Mouse (Mus musculus) midbrain, embryonic 11.5 days (tissue): ENCODE results near the gene Lrtm1. TPM values are rescaled to one million over a fixed set of nuclear protein-coding genes. Genes with fewer than 3 reads are reported as not detected.

Experiments used
- ATAC-seq: fragments of 200-750 bp; cut with Nextera tagmentation; 2 replicates; pipeline ENCODE4 v1.8.0; 2017; ENCODE audit warnings: moderate TSS enrichment, moderate library complexity; ENCODE audit not compliant: low FRiP score
- DNase-seq: peaks from one replicate; pipeline ENCODE4 v3.0.0; 2015; ENCODE audit warnings: low spot score; ENCODE audit errors: missing footprints
- H3K27ac ChIP-seq: fragments of 300-500 bp; sonication (generic); 2 replicates; pipeline ENCODE4 v1.5.1; 2014; ENCODE audit warnings: low read depth, low read length
- H3K27me3 ChIP-seq: fragments of 300-500 bp; sonication (generic); 2 replicates; pipeline ENCODE4 v1.6.1; 2014; ENCODE audit warnings: mild to moderate bottlenecking, low read length, moderate library complexity, mixed read lengths; ENCODE audit not compliant: control insufficient read depth, insufficient read depth
- H3K36me3 ChIP-seq: fragments of 300-500 bp; sonication (generic); 2 replicates; pipeline ENCODE4 v1.6.1; 2014; ENCODE audit warnings: mild to moderate bottlenecking, low read length, moderate library complexity, mixed read lengths; ENCODE audit not compliant: control insufficient read depth, insufficient read depth
- H3K4me1 ChIP-seq: fragments of 300-500 bp; sonication (generic); 2 replicates; pipeline ENCODE4 v1.6.1; 2014; ENCODE audit warnings: low read length; ENCODE audit not compliant: control insufficient read depth, insufficient read depth
- H3K4me2 ChIP-seq: fragments of 300-500 bp; sonication (generic); 2 replicates; pipeline ENCODE4 v1.6.1; 2014; ENCODE audit warnings: mild to moderate bottlenecking, moderate library complexity
- H3K4me3 ChIP-seq: fragments of 300-500 bp; sonication (generic); 2 replicates; pipeline ENCODE4 v1.5.1; 2014; ENCODE audit warnings: low read depth, low read length
- H3K9ac ChIP-seq: fragments of 300-500 bp; sonication (generic); 2 replicates; pipeline ENCODE4 v1.6.1; 2014; ENCODE audit warnings: low read length
- H3K9me3 ChIP-seq: fragments of 300-500 bp; sonication (generic); 2 replicates; pipeline ENCODE4 v1.6.1; 2016; ENCODE audit warnings: low read length; ENCODE audit not compliant: control insufficient read depth
- WGBS: fragments of 180-500 bp; shearing (Covaris S2); extraction: QIAGEN DNeasy Blood & Tissue Kit; methylation state at CpG from one replicate; pipeline ENCODE4 v1.1.7; 2014; 5-methylcytosine and 5-hydroxymethylcytosine counted together
- polyA plus RNA-seq: library from polyadenylated mRNA; unstranded; fragments of >200 nt; fragmentation: Nextera tagmentation; extraction: Ambion mirVana; gene quantifications from 2 replicates; pipeline ENCODE4 v1.2.1, GENCODE M21; 2014

Lrtm1 gene
- polyA plus RNA-seq, 1 experiment from 2014 or later: 6.2 TPM

DNA sequence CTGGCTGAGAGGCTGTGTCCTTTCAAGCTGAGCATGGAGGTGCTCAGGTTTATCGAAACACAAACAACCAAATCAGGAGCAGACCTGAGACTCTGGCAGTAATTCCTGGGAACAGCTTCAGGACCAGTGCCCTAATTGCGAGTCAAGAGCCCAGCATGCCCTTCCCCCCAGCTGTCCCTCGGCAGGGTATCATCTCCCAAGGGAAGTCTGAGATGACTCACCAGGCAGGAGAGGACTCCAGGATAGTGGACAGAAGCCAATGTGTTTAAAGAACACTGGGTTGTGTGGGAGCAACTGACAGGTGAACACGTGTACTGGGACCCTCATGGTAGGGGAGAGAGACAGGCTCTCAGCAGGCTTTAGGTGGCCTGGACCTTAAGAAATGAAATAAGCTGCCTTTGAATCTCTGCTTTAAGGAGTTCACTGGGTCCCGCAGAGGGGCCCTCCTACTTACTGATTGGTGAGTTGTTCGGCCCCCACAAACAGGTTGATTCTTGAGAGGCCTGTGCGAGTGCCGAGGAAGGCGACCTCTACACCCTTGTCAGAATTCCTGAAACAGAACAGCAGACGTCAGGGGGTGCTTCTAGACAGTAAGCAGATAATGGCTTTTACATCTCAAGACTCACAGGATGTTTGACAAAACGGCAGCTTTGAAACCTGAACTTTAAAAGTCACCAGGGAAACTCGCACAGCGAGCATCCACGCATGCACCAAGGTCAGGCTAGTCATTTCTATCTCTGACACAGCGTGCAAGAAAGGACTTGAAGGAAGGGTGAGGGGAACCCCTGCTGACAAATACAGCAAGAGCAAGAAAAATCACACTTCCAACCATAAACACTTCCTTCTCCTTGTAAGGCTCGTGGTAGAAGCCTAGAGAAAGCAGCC, 34.2 kb downstream of the Lrtm1 start:
- H3K4me2 ChIP-seq: no peak overlapping the region
- no peaks in the 10 kb centered on the region for H3K27me3 ChIP-seq
- no peak for ATAC-seq
- no peak overlapping the region for H3K9ac ChIP-seq
- H3K9me3 ChIP-seq: no peaks in the 10 kb centered on the region
- no peak overlapping the region for H3K27ac ChIP-seq
- no peak overlapping the region for H3K4me3 ChIP-seq
- no peaks in the 10 kb centered on the region for H3K36me3 ChIP-seq
- 75% methylated on average over 16 of the region's 16 CpGs for WGBS
- H3K4me1 ChIP-seq: no peaks in the 10 kb centered on the region
- DNase-seq: no peak

DNA sequence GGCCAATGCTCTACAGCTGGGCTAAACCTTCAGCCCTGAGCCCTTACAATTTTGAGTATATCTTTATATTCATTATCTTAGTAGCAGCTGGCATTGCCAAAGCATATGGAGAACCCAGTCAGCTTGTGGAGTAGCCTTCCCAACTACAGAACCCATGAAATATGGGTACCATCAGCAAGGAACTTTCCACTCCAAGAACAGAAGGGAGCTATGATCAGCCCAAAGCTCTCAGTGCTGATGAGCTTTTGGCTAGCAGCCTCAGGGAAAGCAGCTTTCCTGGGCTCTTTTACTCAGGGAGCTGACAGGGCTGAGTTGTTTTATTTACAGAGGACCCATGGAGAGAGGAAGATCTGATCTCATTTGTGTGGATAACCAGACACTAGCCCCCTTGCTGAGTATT, 42.7 kb downstream of the Lrtm1 start:
- Histone ChIP-seq H3K4me3 (no peak overlapping the region), H3K9ac (no peak overlapping the region), H3K27ac (no peak overlapping the region), H3K4me2 (no peak overlapping the region), H3K9me3 (no peaks in the 10 kb centered on the region), H3K27me3 (no peaks in the 10 kb centered on the region), H3K4me1 (no peaks in the 10 kb centered on the region), H3K36me3 (no peaks in the 10 kb centered on the region)
- no peak for DNase-seq
- ATAC-seq: no peak

DNA sequence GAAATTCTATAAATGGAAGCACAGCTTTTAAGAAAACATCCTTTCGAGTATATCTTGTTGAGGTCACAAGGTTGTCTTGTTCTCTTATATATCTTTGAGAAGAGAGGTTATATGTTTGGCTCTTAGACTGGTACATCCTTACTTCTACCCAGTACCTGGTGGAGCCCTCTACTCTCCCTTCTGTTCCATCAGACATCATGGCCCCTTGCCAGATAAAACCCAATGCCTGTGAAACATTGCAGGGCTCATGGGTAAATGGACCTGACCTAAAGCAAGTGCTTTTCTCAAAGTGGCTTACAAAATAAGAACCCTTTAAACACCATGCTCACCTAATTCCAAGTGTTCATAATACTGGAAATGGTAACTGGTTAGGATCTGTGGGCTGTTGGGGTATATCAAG, 43.5 kb downstream of the Lrtm1 start:
- Histone ChIP-seq H3K9me3 (no peaks in the 10 kb centered on the region), H3K4me1 (no peaks in the 10 kb centered on the region), H3K27me3 (no peaks in the 10 kb centered on the region), H3K4me3 (no peak overlapping the region), H3K4me2 (no peak overlapping the region), H3K27ac (no peak overlapping the region), H3K36me3 (no peaks in the 10 kb centered on the region), H3K9ac (no peak overlapping the region)
- DNase-seq (no peak), ATAC-seq (no peak)
- WGBS: 88% methylated on average over 1 of the region's 1 CpGs

DNA sequence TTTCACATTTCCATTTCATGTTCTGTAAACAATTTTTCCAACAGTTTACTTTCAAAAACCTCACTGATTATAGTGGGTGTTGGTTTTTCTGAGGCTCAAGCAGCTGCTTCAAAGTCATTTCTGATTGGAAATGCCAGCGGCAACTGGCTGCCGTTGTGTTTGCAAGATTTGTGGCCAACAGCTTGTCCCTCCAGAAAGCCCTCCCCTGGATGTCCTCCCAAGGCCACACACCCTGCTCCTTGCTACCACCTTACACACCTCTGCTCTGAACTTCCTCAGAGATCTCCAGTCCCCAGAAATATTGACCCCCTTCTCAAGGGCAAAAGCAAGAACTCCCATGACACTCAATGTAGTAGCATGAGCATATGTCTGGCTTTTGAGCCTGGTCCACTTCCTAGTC, 44.7 kb downstream of the Lrtm1 start:
- no peaks in the 10 kb centered on the region for H3K36me3 ChIP-seq
- no peak overlapping the region for H3K4me2 ChIP-seq
- no peaks in the 10 kb centered on the region for H3K4me1 ChIP-seq
- ATAC-seq (no peak), DNase-seq (peak; percentile 35)
- H3K27ac ChIP-seq: no peak overlapping the region
- no peak overlapping the region for H3K9ac ChIP-seq
- 100% methylated on average over 2 of the region's 2 CpGs for WGBS
- H3K27me3 ChIP-seq: no peaks in the 10 kb centered on the region
- no peaks in the 10 kb centered on the region for H3K9me3 ChIP-seq
- H3K4me3 ChIP-seq: no peak overlapping the region

DNA sequence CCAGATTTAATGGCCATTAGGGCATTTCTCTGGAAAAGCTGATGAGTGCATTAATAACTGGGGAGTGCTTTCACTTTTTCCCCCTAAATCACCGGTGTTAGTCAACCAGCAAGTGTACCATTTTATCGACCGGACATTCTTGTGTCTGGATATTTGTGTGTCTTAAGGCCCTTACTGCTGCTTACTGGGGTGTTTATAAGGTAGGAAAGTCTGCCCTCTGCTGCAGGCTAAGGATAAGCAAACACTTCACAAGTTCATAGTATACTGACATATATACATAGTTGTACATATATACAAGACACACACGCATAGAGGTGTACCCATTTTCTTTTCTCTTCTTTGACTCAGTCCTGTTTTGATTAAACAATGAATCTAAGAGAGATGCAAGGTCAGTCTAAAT, 55.7 kb downstream of the Lrtm1 start:
- Histone ChIP-seq H3K9me3 (no peaks in the 10 kb centered on the region), H3K27ac (no peak overlapping the region), H3K36me3 (no peaks in the 10 kb centered on the region), H3K4me3 (no peak overlapping the region), H3K4me2 (no peak overlapping the region), H3K9ac (no peak overlapping the region), H3K27me3 (no peaks in the 10 kb centered on the region), H3K4me1 (peaks cover 4% of the 10 kb centered on the region; the same call in 1 of the 2 replicates)
- DNase-seq: no peak
- WGBS: 87% methylated on average over 4 of the region's 4 CpGs
- ATAC-seq: no peak

DNA sequence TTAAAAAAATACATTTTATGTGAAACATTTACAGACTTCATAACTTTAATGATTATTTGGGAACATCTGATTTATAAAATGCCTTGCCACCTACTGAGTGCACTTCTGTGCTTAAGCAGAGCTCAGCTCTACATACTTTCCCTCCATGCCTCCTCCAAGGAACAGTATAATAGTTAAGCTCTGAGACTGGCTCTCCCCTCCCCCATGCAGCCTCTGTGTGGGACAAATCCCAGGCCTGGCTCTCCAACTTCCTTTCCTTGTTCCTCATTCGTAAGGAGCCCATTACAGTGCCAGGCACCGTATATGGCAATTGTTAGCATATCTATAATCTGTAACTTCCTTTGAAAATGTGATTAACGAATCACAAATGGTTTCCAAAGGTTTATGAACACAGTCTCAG, 59.4 kb downstream of the Lrtm1 start:
- Histone ChIP-seq H3K9ac (no peak overlapping the region), H3K27ac (no peak overlapping the region), H3K4me1 (peaks cover 3% of the 10 kb centered on the region; the same call in 1 of the 2 replicates), H3K9me3 (no peaks in the 10 kb centered on the region), H3K36me3 (no peaks in the 10 kb centered on the region), H3K4me3 (no peak overlapping the region), H3K4me2 (no peak overlapping the region), H3K27me3 (no peaks in the 10 kb centered on the region)
- DNase-seq (no peak), ATAC-seq (no peak)
- 69% methylated on average over 3 of the region's 3 CpGs for WGBS

DNA sequence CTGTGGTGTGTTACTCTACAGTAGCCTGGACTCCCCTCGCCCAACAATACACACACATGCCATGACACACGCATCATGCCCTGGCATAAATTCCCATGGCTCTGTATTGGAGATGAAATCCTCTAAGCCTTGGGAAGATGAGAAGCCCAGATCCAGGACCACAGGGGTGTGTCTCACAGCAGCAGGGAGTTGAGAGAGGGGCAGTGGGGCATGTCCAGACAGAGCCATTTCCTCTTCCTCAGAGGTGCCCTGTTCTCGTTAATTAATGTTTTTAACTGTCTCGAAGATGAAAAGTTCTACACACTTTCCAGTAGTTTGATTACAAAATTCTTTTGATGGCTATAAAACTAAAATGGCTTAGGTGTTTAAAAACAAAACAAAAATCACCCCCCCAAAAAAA, 62.2 kb downstream of the Lrtm1 start:
- no peaks in the 10 kb centered on the region for H3K9me3 ChIP-seq
- WGBS: 82% methylated on average over 4 of the region's 4 CpGs
- H3K27ac ChIP-seq: no peak overlapping the region
- H3K9ac ChIP-seq: no peak overlapping the region
- H3K36me3 ChIP-seq: no peaks in the 10 kb centered on the region
- H3K4me1 ChIP-seq: no peaks in the 10 kb centered on the region
- H3K4me3 ChIP-seq: no peak overlapping the region
- no peak for DNase-seq
- no peaks in the 10 kb centered on the region for H3K27me3 ChIP-seq
- H3K4me2 ChIP-seq: no peak overlapping the region
- no peak for ATAC-seq

DNA sequence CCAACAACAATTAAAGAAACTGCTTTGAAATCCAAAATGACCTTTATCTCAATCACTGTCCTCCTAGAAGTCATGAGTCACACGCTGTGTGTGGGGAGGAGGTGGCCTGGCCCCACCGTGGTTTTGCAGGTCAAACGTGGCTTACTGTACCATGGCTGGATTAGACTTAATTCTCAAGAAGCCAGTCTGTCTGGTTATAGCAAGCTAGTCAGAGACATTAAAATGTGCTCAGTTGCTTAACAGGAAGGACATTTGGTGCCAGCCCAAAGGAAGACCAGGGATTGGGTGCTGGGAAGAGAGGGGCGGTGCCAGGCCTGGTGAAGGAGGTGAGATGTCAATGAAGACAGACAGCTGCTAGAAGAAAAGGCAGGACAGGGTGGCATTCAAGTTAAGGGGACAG, 62.6 kb downstream of the Lrtm1 start:
- Histone ChIP-seq H3K27me3 (no peaks in the 10 kb centered on the region), H3K4me1 (no peaks in the 10 kb centered on the region), H3K4me3 (no peak overlapping the region), H3K36me3 (no peaks in the 10 kb centered on the region), H3K9ac (no peak overlapping the region), H3K9me3 (no peaks in the 10 kb centered on the region), H3K4me2 (no peak overlapping the region), H3K27ac (no peak overlapping the region)
- DNase-seq (no peak), ATAC-seq (no peak)
- 86% methylated on average over 4 of the region's 4 CpGs for WGBS

DNA sequence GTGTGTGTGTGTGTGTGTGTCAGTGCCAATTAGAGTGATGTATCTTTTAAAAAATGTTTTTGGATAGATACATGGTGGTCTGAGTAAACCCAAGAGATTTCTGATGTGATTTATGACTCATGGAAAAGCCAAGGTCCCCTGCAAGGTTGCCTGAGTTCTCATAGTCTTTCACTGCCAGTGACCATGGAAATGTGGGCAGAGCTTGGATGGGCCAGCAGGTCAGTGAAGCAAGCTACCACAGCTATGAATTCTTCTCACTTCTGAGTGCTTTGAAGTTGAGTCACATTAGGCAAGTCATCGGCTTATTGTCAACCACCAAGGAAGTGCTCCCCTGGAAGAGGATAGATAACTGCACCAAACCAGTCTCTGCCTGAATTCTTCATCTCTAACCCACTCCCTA, 64.2 kb downstream of the Lrtm1 start:
- Histone ChIP-seq H3K36me3 (no peaks in the 10 kb centered on the region), H3K4me1 (no peaks in the 10 kb centered on the region), H3K9ac (no peak overlapping the region), H3K4me2 (no peak overlapping the region), H3K4me3 (no peak overlapping the region), H3K27ac (no peak overlapping the region), H3K27me3 (no peaks in the 10 kb centered on the region), H3K9me3 (no peaks in the 10 kb centered on the region)
- DNase-seq: no peak
- ATAC-seq: no peak
- 90% methylated on average over 1 of the region's 1 CpGs for WGBS
